Mouse (Mus musculus) activated CD4-positive, CD25-positive, alpha-beta regulatory T cell, adult 4 months (primary cell): ENCODE data around the gene Clec4d. TPM values are rescaled to one million over a fixed set of nuclear protein-coding genes. Genes with fewer than 3 reads are reported as not detected.

ENCODE experiments used
- polyA plus RNA-seq, 2 experiments: library from polyadenylated mRNA; unstranded; fragments of 100-300 nt; shearing (Covaris generic); gene quantifications; one replicate each; pipeline ENCODE4 v1.2.1; 2017

The Clec4d gene
- polyA plus RNA-seq, 2 experiments from 2014 or later: not detected

Other genes with a start within 250 kb of the Clec4d start
- not detected for gene Clec4b1, start 212.1 kb upstream of the Clec4d start, polyA plus RNA-seq
- not detected for gene Clec4a2, start 155.7 kb upstream of the Clec4d start, polyA plus RNA-seq
- gene Clec4b2, start 89.2 kb upstream of the Clec4d start, polyA plus RNA-seq: not detected
- 1 to 10 TPM in 1 of 2 experiments, under 1 TPM in 1; 0.45 to 1.2 TPM for gene Clec4n, start 32.3 kb upstream of the Clec4d start, polyA plus RNA-seq
- gene Clec4e, start 27.8 kb downstream of the Clec4d start, polyA plus RNA-seq: not detected
- not detected for gene Vmn2r19, start 46.2 kb downstream of the Clec4d start, polyA plus RNA-seq
- under 1 TPM in 1 of 2 experiments, not detected in 1; 0.04 TPM for gene Vmn2r20, start 156.0 kb downstream of the Clec4d start, polyA plus RNA-seq